Mouse (Mus musculus) cerebellum, adult 9-11 months (tissue): Measurements from ENCODE around the gene D17H6S53E.

Experiments used
- DNase-seq: peaks from one replicate; pipeline ENCODE4 v3.0.0; 2022

Gene D17H6S53E

DNA sequence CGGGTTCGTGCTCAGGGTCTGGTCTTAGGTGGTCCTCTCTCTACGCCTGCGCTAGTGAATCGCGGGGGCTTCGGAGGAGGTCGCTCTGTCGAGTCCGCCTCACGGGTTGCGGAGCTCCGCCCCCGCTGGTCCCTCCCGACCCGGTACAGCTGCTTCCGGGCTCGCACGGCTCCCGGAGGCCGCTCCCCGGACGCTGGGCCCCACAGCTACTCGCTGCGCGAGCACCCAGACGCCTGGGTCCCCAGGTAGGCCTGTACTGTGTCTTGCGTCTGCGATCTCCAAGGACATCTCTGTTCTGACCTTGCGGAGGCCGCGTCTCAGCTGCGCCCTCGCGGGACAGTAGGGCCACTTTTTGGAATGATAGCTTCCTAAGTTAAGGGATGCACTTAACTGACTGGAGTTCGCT, at the start of gene D17H6S53E:
D17H6S53E (plus strand) TSS at position 168 of the 406 bp plus-strand sequence.
- DNase-seq = peak; percentile 73

DNA sequence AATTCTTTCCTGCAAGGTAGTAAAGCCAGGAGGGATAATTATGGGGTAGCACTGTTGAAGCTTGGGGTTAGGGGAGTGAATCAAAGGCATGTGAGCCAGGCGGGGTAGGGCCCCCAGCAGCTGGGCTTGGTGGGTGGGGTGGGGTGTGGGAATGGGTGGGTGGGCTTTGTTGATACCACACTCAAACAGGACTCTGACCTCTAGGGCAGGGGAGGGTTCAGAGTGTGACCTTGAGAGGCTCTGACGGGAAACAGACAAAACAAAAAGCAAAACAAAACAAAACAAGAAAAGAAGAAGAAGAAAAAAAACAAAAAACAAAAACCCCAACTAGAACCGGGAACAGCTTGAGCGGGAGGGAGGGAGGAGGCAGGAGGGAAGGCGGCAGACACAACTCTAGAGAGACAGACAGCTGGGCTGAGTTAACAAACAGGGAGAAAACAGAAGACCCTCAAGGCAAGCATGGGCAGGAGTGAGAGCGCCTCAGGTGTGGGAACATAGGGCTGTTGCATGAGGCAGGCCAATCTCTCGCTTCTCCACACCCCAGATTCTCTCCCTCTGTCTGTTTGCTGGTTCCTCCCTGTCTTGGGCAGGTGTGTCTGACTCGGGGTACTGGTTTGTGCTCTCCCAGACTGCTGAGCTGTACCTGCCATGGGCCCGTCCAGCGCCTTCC, 49.5 kb upstream of the D17H6S53E start, which contains the start of gene Ly6g6e:
Ly6g6e (plus strand) TSS at position 396 of the 670 bp plus-strand sequence.
- no peak for DNase-seq

DNA sequence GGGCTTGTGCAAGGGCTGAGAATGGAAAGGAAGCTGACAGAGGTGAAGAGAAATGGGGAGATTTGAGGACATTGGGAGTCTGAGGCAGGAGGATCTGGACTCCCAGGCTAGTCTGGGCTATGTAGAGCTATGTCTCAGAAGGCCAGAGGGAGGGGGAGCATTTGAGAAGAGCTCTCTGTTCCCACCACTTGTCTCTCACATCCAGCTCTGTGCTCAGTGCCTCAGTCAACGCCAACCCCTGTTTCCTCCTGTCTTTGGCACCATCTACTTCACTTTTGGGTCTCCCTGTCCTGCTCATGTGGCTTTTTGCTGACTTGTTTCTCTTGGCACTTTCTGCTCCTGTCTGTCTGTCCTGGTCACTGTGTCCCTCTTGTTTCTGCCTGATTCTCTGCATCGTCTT, 48.9 kb upstream of the D17H6S53E start:
- peak; percentile 54 for DNase-seq

DNA sequence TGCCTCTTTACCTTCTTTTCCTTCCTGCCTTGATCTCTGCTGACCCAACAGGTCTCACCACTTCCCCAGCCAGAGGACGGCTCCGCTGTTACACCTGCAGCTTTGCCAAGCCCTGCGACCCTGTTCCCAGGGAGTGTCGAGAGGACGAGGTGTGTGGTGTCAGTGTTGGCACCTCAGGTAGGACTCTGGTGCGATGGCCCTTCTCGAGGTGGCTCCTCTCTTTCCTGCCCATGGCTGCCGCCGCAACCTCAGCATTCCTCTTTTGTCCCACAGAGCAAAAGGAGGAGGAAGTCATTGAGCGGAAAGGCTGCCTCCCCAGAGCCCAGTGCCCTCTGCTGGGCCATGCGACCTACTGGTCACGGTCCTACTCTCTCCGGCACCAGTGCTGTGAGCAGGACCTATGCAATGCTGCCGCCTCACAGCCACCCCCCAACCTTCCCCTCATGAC, 48.4 kb upstream of the D17H6S53E start, which contains the start of gene Ly6g6d:
Ly6g6d (minus strand) TSS at position 280 of the 448 bp plus-strand sequence.
- DNase-seq = peak; percentile 76

DNA sequence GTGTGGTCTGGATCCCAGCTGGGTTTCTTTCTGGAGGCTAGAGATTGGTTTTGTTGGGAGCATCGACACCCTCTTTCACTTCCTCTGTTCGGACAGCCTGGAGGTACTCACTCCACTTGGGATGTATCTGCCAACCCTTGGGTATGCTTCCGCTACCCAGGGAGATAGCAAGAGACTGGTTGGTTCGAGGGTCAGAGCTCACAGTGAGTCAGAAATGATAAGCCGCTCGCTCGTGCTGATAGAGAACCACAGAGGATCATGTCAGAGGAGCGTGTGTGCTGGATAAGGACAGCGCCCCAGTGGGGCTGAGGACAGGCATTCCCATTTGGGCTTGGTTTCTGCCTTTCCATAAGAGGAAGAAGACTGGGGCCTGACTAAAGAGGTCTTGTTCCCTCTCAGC, 46.4 kb upstream of the D17H6S53E start:
- DNase-seq = no peak

DNA sequence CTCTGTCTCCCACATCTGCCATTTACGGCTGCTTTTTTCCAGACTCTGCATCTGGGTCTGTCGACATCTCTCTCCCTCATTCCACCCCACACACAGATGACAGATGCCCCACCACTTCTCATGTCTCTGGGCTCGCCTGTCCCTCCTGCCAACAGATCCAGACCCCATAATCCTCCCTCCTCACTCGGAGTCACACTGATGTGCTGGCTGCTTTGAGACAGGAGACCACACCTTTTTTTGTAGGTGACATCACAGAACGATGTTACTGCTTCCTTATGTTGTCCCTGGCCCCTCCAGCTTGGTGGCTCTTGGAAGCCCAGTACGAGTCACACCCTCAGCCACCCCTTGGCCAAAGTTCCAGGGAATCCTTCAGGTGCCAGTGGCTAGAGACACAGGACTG, 45.9 kb upstream of the D17H6S53E start:
- no peak for DNase-seq

DNA sequence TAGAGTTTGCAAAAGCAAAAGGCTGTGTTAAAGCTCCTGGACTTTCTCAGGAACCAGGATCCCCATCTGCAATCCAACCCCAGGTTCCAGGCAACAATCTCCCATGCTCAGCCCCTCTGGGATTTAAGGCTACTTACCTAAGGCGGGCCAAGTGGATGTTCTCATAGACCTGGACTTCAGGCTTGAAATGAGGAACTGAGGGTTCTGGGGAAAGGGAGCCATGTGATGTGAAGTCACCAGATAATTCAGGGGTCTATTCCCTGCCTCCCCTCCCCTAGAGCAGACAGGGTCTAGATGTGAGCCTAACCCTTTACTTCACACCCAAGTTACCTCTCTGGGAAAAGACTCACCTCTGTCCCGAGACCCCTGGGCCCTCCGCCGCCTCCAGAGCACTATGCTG, 45.5 kb upstream of the D17H6S53E start:
- DNase-seq = no peak

DNA sequence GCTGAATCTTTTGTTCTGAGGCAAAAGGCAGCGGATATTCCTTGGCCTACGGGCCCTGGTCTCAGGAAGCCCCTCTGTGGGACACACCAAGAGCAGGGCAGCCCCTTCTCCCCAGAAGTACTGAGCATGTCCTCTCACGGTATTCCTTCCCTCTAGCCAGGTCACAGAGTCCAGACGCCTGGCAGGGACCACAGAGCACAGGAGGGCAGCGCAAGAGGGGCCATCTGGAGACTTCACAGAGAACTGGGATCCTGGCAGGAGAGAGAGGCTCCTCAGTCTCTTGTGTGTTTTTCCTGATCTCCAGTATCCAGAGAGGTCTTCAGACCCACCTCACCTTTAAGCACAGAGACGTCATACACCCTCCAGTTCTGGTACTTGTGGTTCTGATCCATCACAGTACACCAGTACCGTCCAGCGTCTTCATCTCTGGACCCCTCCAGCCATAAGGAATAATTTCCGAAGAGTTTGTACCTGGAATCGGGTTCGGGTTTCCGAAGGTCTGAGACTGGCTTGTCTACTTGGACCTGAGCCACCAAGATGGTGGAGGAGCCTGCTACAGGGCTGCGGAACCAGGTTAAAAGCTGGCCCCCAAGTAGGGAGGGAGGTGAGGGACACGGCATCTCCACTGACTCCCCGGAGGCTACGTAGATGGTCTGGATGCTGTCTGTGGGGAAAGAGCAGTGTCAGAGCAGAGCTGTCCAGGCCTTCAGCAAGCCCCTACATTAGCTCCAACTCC, 43.2 kb upstream of the D17H6S53E start:
- peak; percentile 89 for DNase-seq

DNA sequence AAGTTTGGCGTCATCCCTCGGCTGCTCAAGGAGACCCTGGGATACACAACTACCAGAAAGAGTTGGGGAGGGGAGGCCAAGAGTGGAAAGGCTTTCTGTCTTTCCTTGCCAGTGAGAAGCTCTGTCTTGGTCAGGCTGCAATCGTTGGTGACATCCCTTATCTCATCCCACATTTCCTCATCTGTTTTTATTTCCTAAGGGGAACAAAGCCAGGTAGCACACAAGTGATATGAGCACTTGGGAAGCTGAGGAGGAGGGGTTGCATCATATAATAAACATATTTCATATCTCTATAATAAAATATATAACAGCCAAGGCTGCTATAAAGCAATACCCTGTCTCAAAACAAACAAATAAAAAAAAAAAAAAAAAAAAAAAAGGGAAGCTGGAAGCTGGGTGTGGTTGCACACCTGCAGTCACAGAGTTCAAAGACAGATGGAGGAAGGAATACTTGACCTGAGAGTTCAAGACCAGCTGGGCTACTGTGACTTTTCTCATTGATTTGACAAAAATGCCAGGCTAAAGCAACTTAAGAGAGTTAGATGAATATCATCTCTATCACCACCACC, 42.2 kb upstream of the D17H6S53E start:
- no peak for DNase-seq

DNA sequence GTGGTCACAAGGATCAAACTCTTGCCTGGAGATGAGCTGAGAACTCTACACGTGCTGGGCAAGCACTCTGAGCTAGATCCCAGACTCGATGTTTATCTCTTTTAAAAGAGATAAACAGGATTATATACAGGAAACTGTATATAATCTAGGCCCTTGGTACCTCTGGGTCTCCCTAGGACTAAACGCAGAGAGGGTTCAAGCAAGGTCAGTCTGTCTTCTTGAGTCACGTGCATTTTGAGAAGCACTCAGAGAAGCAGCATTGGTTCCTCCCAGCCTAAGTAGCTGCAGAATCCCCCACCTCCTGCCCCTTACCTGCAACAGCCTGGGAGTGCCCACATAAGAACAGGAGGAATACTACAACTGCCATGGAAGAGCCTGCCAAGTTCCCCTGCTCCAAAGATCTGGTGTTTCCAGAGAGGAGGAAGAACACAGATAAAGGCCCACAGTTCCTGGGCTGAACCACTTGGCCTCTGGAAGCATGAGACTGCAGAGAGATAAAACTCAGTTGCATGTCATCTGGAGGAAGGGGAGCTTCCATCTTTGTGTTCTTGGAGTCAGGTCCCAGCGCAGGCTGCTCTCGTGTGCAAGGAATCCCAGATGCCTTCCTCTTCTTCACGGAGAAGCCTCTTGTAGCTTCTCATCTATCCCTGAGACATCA, 40.8 kb upstream of the D17H6S53E start, which contains the start of gene Ly6g6f:
Ly6g6f (minus strand) TSS at position 403 of the 658 bp plus-strand sequence.
- DNase-seq = no peak

DNA sequence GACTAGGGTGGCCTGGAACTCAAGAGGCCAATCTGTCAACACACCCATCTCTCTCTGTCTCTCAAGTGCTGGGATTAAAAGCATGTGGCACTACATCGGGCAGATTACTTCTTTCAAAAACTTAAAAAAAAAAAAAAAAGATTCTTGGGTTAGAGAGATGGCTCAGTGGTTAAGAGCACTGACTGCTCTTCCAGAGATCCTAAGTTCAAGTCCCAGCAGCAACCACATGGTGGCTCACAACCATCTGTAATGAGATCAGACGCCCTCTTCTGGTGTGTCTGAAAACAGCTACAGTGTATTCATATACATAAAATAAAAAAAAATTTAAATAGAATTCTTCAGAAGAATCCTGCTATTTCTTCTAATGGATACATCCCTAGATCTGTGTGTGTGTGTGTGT, 38.0 kb upstream of the D17H6S53E start:
- DNase-seq = no peak

DNA sequence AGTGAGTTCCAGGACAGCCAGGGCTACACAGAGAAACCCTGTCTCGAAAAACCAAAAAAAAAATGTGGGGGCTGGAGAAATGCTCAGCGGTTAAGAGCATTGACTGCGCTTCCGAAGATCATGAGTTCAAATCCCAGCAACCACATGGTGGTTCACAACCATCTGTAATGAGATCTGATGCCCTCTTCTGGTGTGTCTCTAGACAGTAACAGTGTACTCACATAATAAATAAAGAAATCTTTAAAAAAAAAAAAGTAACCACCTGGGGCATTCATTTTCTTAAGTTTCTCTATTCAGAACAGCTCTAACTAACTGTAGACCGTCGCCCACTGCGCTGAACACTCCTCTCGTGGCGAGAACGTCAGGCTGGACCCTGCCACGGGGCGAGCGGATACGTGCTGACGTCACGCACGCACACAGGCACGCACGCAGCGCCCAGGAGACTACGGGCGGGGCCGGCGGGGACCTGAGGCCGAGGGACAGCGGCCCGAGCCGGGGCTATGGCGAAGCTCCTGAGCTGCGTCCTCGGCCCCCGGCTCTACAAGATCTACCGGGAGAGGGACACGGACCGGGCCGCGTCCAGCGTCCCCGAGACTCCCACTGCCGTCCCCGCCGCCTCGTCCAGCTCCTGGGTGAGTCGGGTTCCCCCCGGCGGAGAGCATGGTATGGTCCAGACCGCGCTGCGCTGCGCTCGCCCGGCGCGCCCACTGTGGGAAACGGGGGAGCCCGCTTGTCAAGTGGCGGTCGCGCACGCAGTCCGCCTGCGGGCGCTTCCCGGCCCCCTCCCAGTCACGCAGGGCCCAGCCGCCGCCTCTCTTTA, 37.1 kb upstream of the D17H6S53E start, which contains the start of gene Abhd16a:
Abhd16a (plus strand) TSS at position 439 of the 820 bp plus-strand sequence.
- peak; percentile 96 for DNase-seq

DNA sequence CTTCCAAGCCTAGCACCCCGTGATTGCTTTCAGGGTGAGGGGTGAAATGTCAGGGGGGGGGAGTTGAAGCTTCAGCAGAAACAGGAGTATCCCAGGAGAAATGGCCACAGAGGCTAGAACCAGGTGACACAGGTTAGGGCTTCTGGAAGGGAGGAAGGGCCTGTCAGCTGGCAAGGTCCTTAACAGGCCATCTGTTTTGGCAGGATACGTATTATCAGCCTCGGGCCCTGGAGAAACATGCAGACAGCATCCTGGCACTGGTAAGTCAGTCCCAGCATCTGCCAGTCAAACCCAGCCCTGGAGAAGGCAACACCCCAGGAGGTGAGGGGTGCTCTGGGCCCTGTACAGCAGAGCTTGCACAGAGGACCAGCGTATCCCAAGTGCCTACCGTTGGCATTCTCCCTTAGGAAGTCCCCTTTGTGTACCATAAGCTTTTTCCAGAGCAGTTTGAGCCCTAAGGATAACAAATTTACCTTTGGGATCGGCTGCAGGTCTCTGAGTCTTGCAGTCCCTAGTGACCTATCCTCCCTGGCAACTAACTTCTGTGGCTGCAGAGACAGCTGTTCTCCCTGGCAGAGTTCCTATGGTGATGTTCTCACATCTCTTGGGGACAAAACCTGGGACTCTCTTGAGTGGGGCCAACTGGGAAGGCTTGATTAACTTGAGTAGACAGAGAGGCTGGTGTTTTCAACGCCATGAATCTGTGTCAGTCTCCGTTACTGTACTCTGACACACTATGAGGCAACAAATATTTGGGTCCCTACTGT, 35.8 kb upstream of the D17H6S53E start:
- DNase-seq = peak; percentile 97

DNA sequence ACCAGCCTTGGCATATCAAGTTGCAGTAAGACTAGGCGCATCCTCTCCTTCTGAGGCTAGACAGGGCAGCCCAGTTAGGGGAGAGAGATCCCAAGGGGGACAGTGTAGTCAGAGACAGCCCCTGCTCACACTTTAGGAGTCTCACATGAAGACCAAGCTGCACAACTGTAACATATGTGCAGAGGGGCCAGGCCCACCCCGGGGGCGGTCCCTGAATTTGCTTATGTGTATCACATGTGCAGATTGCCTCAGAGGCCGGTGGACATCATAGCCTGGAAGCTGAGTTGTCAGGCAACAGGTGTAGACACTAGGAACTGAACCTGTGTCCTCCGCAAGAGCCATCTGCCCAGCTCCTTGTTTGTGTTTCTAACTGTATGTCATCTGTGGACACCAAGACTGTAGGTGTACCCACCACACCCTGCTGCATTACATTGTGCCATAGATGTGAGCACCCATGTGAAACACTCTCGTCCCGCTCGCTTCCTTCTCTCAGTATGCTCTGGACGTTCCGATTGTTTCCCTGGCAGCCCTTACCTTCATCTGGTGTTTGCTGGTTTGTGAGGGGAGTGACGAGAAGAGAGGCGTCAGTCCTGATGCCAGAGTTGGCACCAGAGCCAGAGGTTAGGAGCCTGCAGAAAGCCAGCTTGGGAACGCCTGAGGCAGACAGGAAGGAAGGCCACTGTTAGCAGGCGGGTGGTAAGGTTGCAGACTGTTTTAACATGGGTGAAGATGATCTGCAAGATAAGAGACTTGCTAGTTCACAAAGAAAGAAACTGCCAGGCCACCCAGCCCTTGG, 33.6 kb upstream of the D17H6S53E start:
- no peak for DNase-seq

DNA sequence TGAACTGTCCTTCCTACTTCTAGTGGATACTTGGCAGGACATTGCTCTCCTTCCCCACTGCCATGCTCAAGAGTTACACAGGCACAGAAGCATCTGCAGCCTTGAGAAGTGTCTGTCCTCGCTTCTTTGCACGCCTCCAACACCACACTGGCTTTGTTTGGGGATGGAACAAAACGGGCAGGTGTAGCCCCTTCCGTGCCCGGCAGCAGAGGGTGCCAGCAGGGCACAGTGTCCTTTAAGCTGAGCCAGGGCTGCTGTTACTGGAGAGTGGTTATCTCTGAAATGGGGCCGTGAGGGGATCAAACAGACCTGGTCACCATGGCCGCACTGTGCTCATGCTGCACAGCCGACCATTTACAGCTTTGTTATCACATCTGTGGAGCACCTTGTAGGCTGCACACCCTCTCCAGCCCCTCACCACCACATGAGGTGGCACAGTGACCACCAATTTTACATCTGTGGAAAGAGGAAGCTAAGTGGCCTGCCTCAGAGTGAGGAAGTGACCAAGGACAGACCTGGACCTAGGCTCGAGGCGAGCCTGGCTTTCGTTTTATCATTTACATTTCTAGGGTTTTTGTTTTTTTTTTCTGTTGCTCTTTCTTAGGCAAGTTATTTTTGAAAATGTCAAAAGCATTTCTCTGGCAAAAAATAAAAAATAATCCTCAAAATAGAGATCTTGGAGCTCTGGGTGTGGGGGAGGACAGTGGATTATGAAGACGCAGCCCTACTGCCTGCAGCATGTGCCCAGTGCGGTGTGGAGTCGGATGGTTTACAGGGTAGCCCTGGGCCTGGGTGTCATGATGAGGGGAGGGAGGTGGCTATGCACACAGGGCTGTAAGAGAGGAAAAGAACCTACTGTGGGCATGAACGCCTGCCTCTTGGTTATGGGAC, 31.5 kb upstream of the D17H6S53E start:
- no peak for DNase-seq

DNA sequence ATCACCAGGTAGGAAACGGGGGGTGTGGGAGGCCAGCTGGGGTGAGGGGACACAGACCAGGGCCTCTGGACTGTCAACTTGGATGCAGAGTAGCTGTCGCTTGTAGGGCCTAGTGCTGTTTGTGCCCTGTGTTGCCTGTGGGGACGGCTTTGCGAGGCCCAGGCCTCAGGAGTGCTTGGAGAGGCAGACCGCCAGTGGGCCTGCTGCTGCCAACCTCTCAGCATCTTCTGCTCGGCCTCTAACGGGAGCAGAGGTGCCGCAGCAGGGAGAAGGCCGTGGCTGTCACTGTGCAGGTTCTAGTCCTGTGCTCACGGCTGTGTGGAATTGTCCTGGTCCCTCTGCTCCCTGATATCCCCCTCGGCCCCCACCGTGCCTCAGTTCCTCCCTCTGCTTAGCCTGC, 29.6 kb upstream of the D17H6S53E start:
- peak; percentile 64 for DNase-seq

DNA sequence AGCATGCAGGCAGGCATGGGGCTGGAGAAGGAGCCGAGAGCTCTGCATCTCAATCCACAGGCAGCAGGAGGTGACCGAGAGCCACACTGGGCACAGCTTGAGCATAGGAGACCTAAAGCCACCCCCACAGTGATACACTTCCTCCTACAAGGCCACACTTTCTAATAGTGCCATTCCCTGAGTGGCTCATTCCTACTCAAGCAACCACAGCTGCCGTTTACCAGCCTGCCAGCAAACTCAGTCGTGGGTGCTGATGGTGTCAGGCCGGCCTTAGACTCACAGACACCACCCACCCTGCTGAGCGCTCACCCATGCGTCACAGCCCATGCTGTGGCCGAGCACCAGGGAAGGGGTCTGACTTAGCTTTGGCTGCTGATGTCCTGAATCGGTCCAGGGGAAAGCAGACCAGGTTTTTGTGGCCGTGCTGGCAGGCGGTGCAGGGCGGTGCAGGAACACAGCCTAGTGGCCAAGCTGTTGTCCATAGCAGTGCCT, 29.0 kb upstream of the D17H6S53E start:
- DNase-seq = peak; percentile 80

DNA sequence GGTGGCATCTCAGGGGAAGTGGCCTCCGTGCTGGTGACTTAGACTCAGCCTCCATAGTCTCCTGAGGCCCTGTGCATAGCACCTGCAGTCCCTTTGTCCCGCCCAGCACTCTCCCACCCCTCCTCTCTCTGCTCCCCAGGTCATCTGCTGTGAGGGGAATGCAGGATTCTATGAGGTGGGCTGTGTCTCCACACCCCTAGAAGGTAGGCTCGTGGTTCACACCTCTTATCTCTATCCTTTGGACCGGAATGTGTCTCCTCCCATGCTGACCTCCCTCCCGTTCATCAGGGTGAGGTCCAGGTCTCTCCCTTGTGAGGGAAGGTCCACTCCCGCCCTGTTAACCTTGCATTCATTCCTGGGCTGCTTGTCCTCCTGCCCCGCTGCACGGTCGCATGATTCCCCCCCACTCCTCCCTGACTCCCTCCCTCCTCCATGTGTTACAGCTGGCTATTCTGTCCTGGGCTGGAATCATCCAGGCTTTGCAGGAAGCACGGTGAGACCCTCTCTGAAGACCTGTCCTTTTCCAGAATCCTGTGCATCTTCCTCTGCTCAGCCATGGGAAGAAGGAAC, 25.9 kb upstream of the D17H6S53E start:
- no peak for DNase-seq

DNA sequence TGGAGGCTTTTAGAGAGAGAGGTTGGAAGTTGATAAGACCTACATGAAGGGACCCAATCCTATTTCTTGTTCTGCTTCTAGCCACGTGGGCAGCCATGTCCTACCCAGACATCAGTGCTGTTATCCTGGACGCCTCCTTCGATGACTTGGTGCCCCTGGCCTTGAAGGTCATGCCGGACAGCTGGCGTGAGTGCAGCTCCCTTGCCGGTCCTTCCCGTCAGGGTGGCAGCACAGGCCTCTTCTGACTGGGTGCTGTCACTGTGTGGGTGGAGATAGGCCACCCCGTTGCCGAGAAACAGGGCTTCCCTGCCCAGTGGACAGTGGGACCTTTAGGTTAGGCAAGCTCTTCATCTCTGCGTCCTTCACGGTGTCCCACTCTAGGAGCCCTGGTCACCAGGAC, 25.0 kb upstream of the D17H6S53E start:
- no peak for DNase-seq
